Mouse (Mus musculus): ENCODE results near the gene Fndc11.
A peak's percentile ranks its signal among the peaks of the same experiment; 100 is the strongest.

Fndc11 gene

DNA sequence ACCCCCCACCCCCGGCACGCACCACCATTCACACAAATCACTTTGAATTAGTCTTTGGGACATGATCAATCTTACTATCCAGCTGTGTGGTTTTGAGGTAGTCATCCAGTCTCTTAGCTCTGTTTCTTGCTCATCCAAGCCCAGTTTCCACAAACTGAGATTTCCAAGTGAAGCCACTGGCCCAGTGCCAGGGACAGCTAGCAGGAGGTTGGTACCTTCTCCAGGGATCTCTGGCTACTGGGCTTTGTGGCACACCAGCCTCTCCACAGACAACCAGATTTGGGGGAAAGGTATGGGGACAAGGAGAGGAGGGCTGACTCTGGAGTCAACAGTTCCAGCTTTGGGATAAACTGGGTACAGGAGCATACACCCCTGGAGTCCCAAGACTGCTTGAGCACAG is 548 bp downstream of the Fndc11 start:
- no peak for DNase-seq

DNA sequence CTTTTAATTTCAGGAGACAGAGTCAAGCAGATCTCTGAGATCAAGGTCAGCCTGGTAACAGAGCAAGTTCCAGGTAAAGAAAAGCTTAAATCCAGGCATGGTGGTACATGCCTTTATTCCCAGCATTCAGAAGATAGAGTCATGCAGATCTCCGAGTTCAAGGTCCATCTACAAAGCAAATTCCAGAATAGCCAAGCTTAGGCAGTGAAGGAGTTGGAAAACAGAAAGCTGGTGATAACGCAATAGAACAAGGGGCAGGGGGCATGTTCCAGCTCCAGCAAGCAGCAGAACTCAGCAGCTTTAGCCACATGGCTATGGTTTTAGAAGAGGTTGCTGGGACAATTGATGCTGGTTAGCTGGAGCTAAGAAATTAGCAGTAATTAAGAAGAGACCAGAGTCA is 5.2 kb downstream of the Fndc11 start:
- DNase-seq, result no peak

- no peak for DNase-seq
Measured at GRCm38 (mm10) chr2:181227122-181227521, 7.3 kb downstream of the Fndc11 start.

DNA sequence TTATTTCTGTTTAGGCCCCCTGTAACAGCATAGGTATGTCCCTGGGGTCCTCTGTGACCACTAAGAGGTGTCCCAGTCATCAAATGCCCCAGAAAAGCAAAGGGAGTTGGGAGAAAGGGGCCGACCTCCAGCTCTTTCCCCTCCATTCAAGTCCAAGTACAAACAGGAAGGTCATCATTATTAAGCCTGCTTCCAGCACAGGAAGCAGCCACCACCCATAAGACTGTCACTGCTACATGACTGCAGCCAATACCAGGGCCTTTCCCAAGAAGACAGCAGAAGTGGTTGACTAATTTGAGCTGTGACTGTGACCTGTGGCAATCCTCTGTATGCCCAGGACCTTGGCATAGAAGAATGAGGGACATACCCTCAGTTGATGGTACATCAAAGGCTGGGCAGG is 8.5 kb downstream of the Fndc11 start:
- no peak for DNase-seq

DNA sequence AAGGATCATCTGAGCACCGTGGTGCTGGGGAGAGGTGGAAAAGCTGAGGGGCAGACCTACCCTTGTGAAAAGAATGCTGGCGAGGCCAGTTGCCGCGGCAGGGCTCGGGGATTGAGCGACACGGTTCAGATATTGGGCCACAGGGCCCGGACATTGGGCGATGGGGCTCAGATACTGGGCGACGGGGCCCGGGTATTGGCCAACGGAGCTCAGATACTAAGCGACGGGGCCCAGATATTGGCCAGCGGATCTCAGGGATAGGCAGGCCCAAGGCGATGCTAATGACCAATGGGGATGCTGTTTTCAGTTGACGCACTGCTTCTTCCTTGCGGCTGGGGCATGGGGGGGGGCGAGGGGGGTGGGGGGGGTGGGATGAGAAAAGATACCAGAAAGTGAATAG is 11.4 kb downstream of the Fndc11 start:
- no peak for DNase-seq

DNA sequence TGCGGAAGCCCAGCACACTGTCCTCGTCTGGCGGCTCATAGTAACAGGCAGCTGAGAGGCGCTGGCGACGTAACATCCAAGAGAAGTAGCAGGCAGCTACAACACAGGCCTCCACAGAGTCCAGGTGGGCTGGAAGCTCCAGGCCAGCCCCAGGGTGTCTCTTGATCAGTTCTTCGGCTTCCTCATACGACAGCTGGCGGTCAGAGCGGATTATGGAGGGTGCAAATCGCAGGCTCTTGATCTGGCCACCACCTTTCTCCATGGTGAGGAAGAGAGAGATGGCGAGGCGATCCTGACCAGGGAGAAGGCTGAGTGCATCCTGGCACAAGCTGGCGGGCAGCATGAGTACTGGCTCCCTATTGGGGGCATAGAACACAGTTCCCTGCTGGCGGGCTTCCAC is 13.6 kb downstream of the Fndc11 start:
- no peak for DNase-seq

DNA sequence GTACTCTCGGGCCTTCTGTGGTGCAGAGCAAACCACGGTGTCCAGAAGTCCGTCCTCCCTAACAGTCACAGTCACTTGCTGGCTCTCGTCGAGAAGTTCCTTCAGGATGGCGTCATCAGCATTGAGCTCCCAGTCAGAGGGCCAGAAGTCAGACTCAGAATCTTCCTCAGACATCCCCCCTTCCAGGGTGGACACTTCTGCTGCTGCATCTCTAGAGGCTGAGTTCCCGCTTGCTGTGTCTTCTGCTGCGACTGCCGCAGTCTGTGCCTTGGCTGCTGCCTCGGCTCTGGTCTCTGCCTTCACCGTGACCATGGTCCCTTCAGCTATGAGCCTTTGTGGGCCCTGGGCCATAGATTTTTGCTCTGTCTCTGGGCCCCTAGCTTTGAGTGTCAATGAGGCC is 14.9 kb downstream of the Fndc11 start:
- DNase-seq, result no peak

GRCm38 (mm10) chr2:181235681-181236566 is 16.1 kb downstream of the Fndc11 start:
- DNase-seq, result peak in 1 of 2 experiments; percentile 6

- DNase-seq, result no peak
Measured at GRCm38 (mm10) chr2:181237251-181238014, 17.6 kb downstream of the Fndc11 start.

- peak in 1 of 2 experiments; percentile 7 for DNase-seq
Measured at GRCm38 (mm10) chr2:181238091-181238610, 18.3 kb downstream of the Fndc11 start.

DNA sequence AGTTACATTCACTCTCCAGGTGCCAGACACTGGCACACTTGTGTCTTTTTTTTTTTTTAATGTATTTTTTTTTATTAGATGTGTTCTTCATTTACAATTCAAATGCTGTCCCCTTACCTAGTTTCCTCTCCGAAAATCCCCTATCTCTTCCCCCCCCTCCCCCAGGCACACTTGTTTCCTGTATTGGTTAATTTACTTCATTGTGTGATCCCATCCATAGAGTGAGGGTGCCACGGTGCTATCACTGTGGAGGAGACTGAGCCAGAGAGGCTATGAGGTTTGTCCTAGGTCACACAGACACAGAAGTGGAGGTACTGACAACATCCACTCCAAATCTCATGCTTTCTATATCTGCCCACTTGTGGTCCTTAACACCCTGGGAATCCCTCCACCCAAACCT is 19.0 kb downstream of the Fndc11 start:
- DNase-seq, result no peak

DNA sequence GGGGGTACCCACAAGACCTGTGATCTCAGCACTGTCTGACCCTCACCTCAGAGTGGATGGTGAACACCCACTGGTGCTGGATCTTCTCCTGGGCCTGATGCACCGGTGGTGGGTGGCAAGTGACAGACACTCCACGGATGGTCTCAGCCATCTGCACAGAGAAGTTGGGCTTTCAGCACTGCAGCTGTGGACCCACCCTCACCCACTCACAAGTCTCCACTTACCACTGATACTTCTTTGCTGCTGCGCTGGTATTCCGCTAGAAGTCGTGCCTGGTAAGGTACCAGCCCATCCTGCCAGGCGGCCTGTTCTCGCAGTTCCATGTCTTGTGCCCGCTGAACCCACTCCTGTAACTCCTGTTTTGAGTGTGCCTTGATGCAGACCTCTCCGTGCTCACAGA is 19.4 kb downstream of the Fndc11 start:
- DNase-seq, result no peak

GRCm38 (mm10) chr2:181240806-181241440 is 21.1 kb downstream of the Fndc11 start:
- peak in 1 of 2 experiments; percentile 7 for DNase-seq

- peak; percentile 67 for DNase-seq
Measured at GRCm38 (mm10) chr2:181241602-181242313, 21.9 kb downstream of the Fndc11 start, which contains the start of gene Helz2. Helz2 (minus strand) TSS chr2:181242027.

- no peak for DNase-seq
Measured at GRCm38 (mm10) chr2:181242314-181242665, 22.5 kb downstream of the Fndc11 start.

DNA sequence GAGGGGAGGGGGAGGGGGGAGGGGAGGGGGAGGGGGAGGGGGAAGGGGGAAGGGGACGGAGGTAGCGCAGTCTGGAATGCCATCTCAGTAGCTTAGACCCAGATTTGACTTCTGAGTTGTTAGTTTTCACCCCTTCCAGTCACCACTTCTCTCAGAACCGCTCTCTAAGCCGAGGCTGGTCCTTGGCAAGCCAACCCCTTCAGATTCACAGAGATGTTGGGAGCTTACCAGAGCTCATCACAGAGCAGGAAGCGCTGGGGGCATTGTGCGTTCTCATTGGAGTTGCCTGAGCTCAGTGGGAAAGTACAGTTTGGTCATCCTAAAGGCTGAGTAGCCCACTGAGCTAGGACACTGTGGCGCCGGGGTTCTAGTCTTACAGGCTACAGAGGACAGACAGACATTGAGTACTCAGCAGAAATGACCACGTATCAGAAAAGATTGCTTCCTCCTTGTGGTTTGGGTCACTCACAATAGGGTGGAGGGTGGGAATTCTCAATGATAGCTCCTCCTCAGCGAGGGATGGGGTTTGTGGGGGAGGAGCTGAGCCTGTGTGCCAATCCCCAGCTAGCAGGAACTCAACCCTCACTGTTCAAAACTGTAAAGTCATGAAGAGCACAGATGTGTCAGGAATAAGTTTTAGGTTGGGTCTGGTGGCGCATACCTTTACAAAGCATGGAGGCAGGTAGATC is 24.0 kb downstream of the Fndc11 start:
- DNase-seq, result peak in 1 of 2 experiments; percentile 22

GRCm38 (mm10) chr2:181245031-181245430 is 25.2 kb downstream of the Fndc11 start:
- DNase-seq, result no peak

GRCm38 (mm10) chr2:181249217-181249616 is 29.4 kb downstream of the Fndc11 start:
- DNase-seq, result no peak

- no peak for DNase-seq
Measured at GRCm38 (mm10) chr2:181251841-181252240, 32.0 kb downstream of the Fndc11 start.

GRCm38 (mm10) chr2:181253248-181253647 is 33.4 kb downstream of the Fndc11 start:
- no peak for DNase-seq

DNA sequence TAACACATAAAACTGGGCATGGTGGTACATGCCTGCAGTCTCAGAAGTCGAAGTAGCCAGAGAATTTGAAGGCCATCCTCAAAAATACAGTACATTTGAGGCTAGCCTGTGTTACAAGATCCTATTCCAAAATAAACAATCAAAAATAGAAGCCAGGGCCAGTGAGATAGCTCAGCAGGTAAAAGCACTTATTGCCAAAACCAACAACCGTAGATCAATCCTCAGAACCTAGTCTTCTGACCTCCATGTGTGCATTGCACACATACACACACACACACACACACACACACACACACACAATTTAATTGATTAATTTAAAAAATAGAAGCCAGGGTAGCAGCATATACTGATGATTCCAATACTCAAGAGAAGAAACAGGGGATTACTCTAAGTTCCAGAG is 47.0 kb downstream of the Fndc11 start:
- DNase-seq, result no peak

DNA sequence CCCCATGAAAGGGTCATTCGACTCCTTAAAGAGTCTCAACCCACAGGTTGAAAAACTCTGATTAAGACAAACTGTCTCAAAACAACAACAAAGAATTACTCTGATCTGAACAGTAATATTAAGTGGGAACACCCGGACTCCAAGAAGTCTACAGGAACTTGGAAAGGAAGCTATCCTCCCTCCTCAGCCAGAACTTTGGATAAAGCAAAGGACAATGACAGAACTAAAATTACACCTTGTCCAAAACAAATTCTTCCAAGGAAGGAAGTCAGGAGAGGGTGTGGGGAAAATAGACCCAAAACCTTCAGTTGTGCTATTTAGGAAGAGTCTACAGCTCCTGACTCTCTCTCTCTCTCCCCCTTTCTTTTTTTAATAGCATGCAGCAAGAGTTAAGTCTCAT is 52.3 kb downstream of the Fndc11 start:
- DNase-seq, result no peak
